Mouse (Mus musculus): ENCODE results near the gene Arhgef39.
A peak's percentile ranks its signal among the peaks of the same experiment; 100 is the strongest.

GRCm38 (mm10) chr4:43506536-43507185, 7.2 kb upstream of the Arhgef39 start, which contains the start of gene Car9:
- TF ChIP-seq POLR2A (IDR thresholded peaks at IDR 0.05; ENCODE audit: insufficient read length, low read depth) (peak; percentile 24), TCF12 (IDR thresholded peaks at IDR 0.05; ENCODE audit: insufficient read depth, poor library complexity, severe bottlenecking) (no peak), USF1 (IDR thresholded peaks at IDR 0.05; ENCODE audit: low read depth) (no peak), MYOD1 (IDR thresholded peaks at IDR 0.05; ENCODE audit: control insufficient read depth in 1 of 3, insufficient read length in 2 of 3, low read depth in 2 of 3) (no peak), MAX (IDR thresholded peaks at IDR 0.05; ENCODE audit: low read depth) (no peak), SRF (IDR thresholded peaks at IDR 0.05; ENCODE audit: control insufficient read depth, insufficient read length, low read depth) (no peak), POLR2AphosphoS2 (IDR thresholded peaks at IDR 0.05; ENCODE audit: insufficient read length, low read depth) (no peak), REST (IDR thresholded peaks at IDR 0.05; ENCODE audit: insufficient read depth, insufficient read length) (no peak), CEBPB (IDR thresholded peaks at IDR 0.05; ENCODE audit: insufficient read depth, poor library complexity, severe bottlenecking) (no peak), MYOG (IDR thresholded peaks at IDR 0.05; ENCODE audit: control insufficient read depth in 1 of 3, insufficient read depth in 1 of 3, insufficient read length in 2 of 3, low read depth in 2 of 3) (no peak), E2F4 (IDR thresholded peaks at IDR 0.05; ENCODE audit: insufficient read depth) (no peak)

Measured in myocyte (in vitro differentiated cells).